Mouse (Mus musculus) lung, adult 2 months (tissue): Measurements from ENCODE around the gene 4931422A03Rik.

Experiments used
- CTCF ChIP-seq: fragments of 200-500 bp; IDR thresholded peaks from 2 replicates; pipeline ENCODE4 v1.5.1; 2011; ENCODE audit warnings: mild to moderate bottlenecking, low read length, control low read depth; ENCODE audit not compliant: insufficient read depth
- POLR2A ChIP-seq: fragments of 200-500 bp; IDR thresholded peaks from 2 replicates; pipeline ENCODE4 v1.6.1; 2011; ENCODE audit warnings: low read depth, mild to moderate bottlenecking, control low read depth, low read length, borderline replicate concordance; ENCODE audit errors: extremely low read depth

DNA sequence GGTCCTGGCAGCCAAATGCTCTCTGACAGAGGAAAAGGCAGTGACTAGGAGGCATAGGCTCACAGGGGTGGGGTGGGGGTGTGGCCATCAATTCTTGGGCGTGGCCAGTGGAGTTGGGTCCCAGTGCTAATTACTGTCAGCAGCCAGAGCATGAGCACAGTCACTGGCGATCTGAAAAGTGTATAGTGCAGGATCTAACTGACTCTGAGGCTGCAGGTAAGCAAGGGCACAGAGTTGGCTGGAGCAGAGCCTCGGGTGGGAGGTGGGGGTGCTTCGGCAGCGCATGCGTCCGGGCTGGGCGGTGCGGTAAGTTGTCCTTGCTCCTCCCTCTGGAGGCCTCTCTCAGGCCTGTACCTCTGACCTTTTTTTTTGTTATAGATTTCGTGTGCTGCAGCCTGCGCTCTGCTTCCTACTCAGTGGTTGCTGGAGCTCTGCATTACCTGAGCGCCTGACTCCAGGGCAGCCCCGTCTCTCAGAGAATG, 41.6 kb upstream of the 4931422A03Rik start, which contains the start of gene Cd59b:
- no peak for TF ChIP-seq CTCF
- TF ChIP-seq POLR2A, result no peak
